ENCODE assay signal across 8 mouse cellular contexts in the genomic region with DNA sequence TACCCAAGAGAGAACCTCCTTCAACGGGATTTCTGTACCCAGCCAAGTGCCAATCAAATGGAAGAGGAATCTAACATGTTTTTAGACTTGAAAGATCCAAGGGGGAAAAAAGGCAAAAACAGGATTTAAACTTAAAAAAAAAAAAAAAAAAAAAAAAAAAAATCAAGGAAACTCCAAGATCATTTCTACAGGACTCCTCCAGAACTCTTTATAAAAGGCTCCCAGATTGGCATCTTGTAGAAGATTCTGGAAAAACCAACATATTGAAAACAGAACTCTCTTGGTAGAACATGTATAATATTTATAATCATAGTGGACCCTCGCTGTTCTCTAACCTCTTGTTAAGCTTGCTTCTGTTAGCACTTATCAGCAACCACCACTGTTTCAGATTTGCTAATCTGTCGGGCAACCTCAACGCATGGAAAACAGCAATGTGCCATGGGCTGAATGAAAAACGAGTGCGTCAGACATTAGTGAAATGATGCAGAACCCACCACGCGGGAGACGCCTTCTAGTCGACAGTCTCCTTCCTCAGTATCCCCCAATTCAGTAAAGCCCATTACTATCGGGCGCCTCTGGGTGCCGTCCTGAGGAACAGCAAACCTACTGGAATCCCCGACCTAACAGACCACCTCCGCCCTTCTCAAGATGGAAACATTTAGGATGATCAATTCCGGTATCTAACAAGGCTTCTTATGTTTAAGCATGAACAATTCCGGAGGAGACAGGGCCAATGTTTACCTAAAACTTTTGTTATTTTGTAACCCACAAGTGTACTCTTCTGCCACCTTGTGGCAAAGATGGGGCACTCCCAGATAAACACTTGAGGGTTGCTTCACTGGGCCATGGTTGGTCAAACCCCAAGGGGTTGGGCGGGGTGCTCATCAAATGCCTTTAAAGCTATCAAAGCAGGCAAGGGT. TPM values are rescaled to one million over a fixed set of nuclear protein-coding genes. Genes with fewer than 3 reads are reported as not detected.
DNase-seq lines count a peak whose midpoint lies in the region; ATAC-seq and TF ChIP-seq lines count a peak whose summit lies in the region.

No protein-coding gene starts in this region.

- H3K36me3 ChIP-seq in heart, embryonic 13.5 days, result no peaks in the 10 kb centered on the region
- H3K36me3 ChIP-seq in kidney, embryonic 16.5 days (ENCODE audit: insufficient read depth, low read length), result no peaks in the 10 kb centered on the region
- no peaks in the 10 kb centered on the region for H3K36me3 ChIP-seq in liver, adult 2 months (ENCODE audit: control insufficient read depth, insufficient read depth, low read length)
- no peaks in the 10 kb centered on the region for H3K36me3 ChIP-seq in myocyte (ENCODE audit: control insufficient read depth, insufficient read depth)
- no peaks in the 10 kb centered on the region for H3K36me3 ChIP-seq in splenic B cell, adult 2 months (ENCODE audit: control insufficient read depth, insufficient read depth, low read length, poor library complexity, severe bottlenecking)

- H3K27me3 ChIP-seq in heart, embryonic 13.5 days (replicated peaks), result no peaks in the 10 kb centered on the region
- H3K27me3 ChIP-seq in kidney, embryonic 16.5 days (ENCODE audit: insufficient read depth, low read length), result no peaks in the 10 kb centered on the region
- H3K27me3 ChIP-seq in liver, adult 2 months (ENCODE audit: control insufficient read depth, insufficient read depth, low read length), result no peaks in the 10 kb centered on the region
- no peaks in the 10 kb centered on the region for H3K27me3 ChIP-seq in myocyte (ENCODE audit: control insufficient read depth, insufficient read depth, insufficient read length)
- H3K27me3 ChIP-seq in splenic B cell, adult 2 months (ENCODE audit: control insufficient read depth, insufficient read depth, low read length, poor library complexity, severe bottlenecking), result no peaks in the 10 kb centered on the region; the same call in 1 of the 2 replicates

- TF ChIP-seq CTCF in liver, adult 2 months (IDR thresholded peaks at IDR 0.05; ENCODE audit: low read depth, low read length), result peak; percentile 60

- peak overlapping the region; percentile 76 for H3K9ac ChIP-seq in heart, embryonic 13.5 days
- peak overlapping the region; percentile 48 for H3K9ac ChIP-seq in kidney, embryonic 16.5 days (replicated peaks; ENCODE audit: low read length)
- H3K9ac ChIP-seq in liver, adult 2 months (ENCODE audit: low read depth, low read length), result peak overlapping the region; percentile 50; the same call in 1 of the 2 replicates

- no peak for ATAC-seq in heart, embryonic 13.5 days (ENCODE audit: extremely low read depth, insufficient number of reproducible peaks, low FRiP score, low TSS enrichment)
- ATAC-seq in kidney, embryonic 16.5 days (ENCODE audit: low FRiP score, low TSS enrichment), result peak; percentile 52; the same call in 1 of the 2 replicates

- H3K4me3 ChIP-seq in brown adipose tissue, adult 24 weeks (ENCODE audit: insufficient read depth, low read depth, low read length), result peak overlapping the region; percentile 42
- peak overlapping the region; percentile 48 for H3K4me3 ChIP-seq in heart, embryonic 13.5 days
- peak overlapping the region; percentile 35 for H3K4me3 ChIP-seq in kidney, embryonic 16.5 days (ENCODE audit: low read length)
- H3K4me3 ChIP-seq in liver, adult 2 months (ENCODE audit: insufficient read depth, low read depth, low read length), result 0 out of 2 replicates have a peak overlapping the region, but pooled peaks have one; percentile 39
- H3K4me3 ChIP-seq in myocyte, result no peak overlapping the region

- WGBS in heart, embryonic 13.5 days, result 9% methylated on average over 18 of the region's 18 CpGs
- WGBS in kidney, embryonic 16.5 days, result 16% methylated on average over 18 of the region's 18 CpGs
- 21% methylated on average over 18 of the region's 18 CpGs for WGBS in liver, adult 2 months

- peak; percentile 63 to 78 for DNase-seq in CD8-positive naive resting alpha-beta T cell, adult 2 months (ENCODE audit: low read depth in 2 of 2, low spot score in 2 of 2)
- peak; percentile 54 for DNase-seq in fibroblast of lung, adult 2 months (ENCODE audit: low read depth)
- DNase-seq in liver, adult 2 months (ENCODE audit: extremely low read depth, low read depth, low spot score), result peak; percentile 66
- peak; percentile 90 for DNase-seq in splenic B cell, adult 2 months (ENCODE audit: low read depth, low spot score)

- H3K9me3 ChIP-seq in heart, embryonic 13.5 days, result 0 out of 2 replicates have a peak, but pooled peaks cover 3% of the 10 kb centered on the region
- no peaks in the 10 kb centered on the region for H3K9me3 ChIP-seq in kidney, embryonic 16.5 days (ENCODE audit: low read length)

- no peak overlapping the region for H3ac ChIP-seq in myocyte (ENCODE audit: control insufficient read depth, insufficient read length)

- H3K4me2 ChIP-seq in heart, embryonic 13.5 days, result peak overlapping the region; percentile 81
- peak overlapping the region; percentile 57 for H3K4me2 ChIP-seq in kidney, embryonic 16.5 days (replicated peaks; ENCODE audit: low read depth, low read length)
- peak overlapping the region; percentile 97 for H3K4me2 ChIP-seq in myocyte (ENCODE audit: low read depth)

- no peaks in the 10 kb centered on the region; the same call in 1 of the 2 replicates for H3K4me1 ChIP-seq in brown adipose tissue, adult 24 weeks (ENCODE audit: control insufficient read depth, insufficient read depth, insufficient read length, low read length)
- H3K4me1 ChIP-seq in heart, embryonic 13.5 days, result peaks cover 21% of the 10 kb centered on the region
- 0 out of 2 replicates have a peak, but pooled peaks cover 3% of the 10 kb centered on the region for H3K4me1 ChIP-seq in kidney, embryonic 16.5 days (ENCODE audit: insufficient read depth, low read length)
- H3K4me1 ChIP-seq in liver, adult 2 months (ENCODE audit: control insufficient read depth, insufficient read depth, low read length), result peaks cover 4% of the 10 kb centered on the region; the same call in 1 of the 2 replicates

- no peaks in the 10 kb centered on the region for H3K79me2 ChIP-seq in liver, adult 2 months (ENCODE audit: control insufficient read depth, insufficient read depth, low read length)
- H3K79me2 ChIP-seq in myocyte (ENCODE audit: control insufficient read depth, insufficient read depth), result no peaks in the 10 kb centered on the region

- no peak for TF ChIP-seq POLR2A in liver, adult 2 months (IDR thresholded peaks at IDR 0.05; ENCODE audit: extremely low read depth, insufficient read depth, low read length)
- no peak for TF ChIP-seq POLR2A in myocyte (IDR thresholded peaks at IDR 0.05; ENCODE audit: insufficient read length, low read depth)

- H3K27ac ChIP-seq in brown adipose tissue, adult 24 weeks (replicated peaks; ENCODE audit: low read depth, low read length), result no peak overlapping the region
- H3K27ac ChIP-seq in heart, embryonic 13.5 days (replicated peaks), result no peak overlapping the region
- H3K27ac ChIP-seq in kidney, embryonic 16.5 days (ENCODE audit: low read length), result no peak overlapping the region
- no peak overlapping the region for H3K27ac ChIP-seq in liver, adult 2 months (replicated peaks; ENCODE audit: insufficient read depth, low read depth, low read length)

TF ChIP-seq in myocyte, 11 proteins besides CTCF, POLR2A, EP300 and RAD21:
- TF ChIP-seq TCF12 (IDR thresholded peaks at IDR 0.05; ENCODE audit: insufficient read depth, poor library complexity, severe bottlenecking), result no peak
- no peak for TF ChIP-seq MAX (IDR thresholded peaks at IDR 0.05; ENCODE audit: low read depth)
- TF ChIP-seq E2F4 (IDR thresholded peaks at IDR 0.05; ENCODE audit: insufficient read depth), result no peak
- TF ChIP-seq CEBPB (IDR thresholded peaks at IDR 0.05; ENCODE audit: insufficient read depth, poor library complexity, severe bottlenecking), result no peak
- TF ChIP-seq POLR2AphosphoS2 (IDR thresholded peaks at IDR 0.05; ENCODE audit: insufficient read length, low read depth), result no peak
- no peak for TF ChIP-seq USF1 (IDR thresholded peaks at IDR 0.05; ENCODE audit: low read depth)
- TF ChIP-seq MYOG (IDR thresholded peaks at IDR 0.05; ENCODE audit: control insufficient read depth in 1 of 3, insufficient read depth in 1 of 3, insufficient read length in 2 of 3, low read depth in 2 of 3), result no peak
- no peak for TF ChIP-seq MYOD1 (IDR thresholded peaks at IDR 0.05; ENCODE audit: control insufficient read depth in 1 of 3, insufficient read length in 2 of 3, low read depth in 2 of 3)
- TF ChIP-seq SRF (IDR thresholded peaks at IDR 0.05; ENCODE audit: control insufficient read depth, insufficient read length, low read depth), result no peak
- no peak for TF ChIP-seq TCF3 (IDR thresholded peaks at IDR 0.05; ENCODE audit: insufficient read length, low read depth)
- TF ChIP-seq REST (IDR thresholded peaks at IDR 0.05; ENCODE audit: insufficient read depth, insufficient read length), result no peak

RNA-seq across cellular contexts. Expression of gene Slc15a1, which starts 54.3 kb away (rescaled TPM):
- polyA plus RNA-seq in brown adipose tissue, adult 24 weeks (2012; ENCODE audit: insufficient read depth, insufficient read length, missing spikeins), result not detected in 2 replicates
- polyA plus RNA-seq in heart, embryonic 13.5 days (2015; fragmentation: Nextera tagmentation; extraction: Ambion mirVana), result 0.06 TPM in 1 of 2 replicates, not detected in the other
- 0.49 and 0.76 TPM in 2 replicates for polyA plus RNA-seq in kidney, embryonic 16.5 days (2015; fragmentation: Nextera tagmentation; extraction: Ambion mirVana)
- not detected in 2 replicates for total RNA-seq in liver, adult 2 months (2014; rRNA removed)
- polyA plus RNA-seq in liver, adult 2 months (2012; rRNA removed), result not detected in 2 replicates
- not detected for polyA plus RNA-seq in myocyte (2012; fragmentation: generic; extraction: Trizol)
